Mouse (Mus musculus): ENCODE results near the gene Pxn.
A peak's percentile ranks its signal among the peaks of the same experiment; 100 is the strongest.

GRCm38 (mm10) chr5:115506454-115507201, at the start of gene Pxn:
- peak; percentile 96 for TF ChIP-seq POLR2A (IDR thresholded peaks at IDR 0.05; ENCODE audit: borderline replicate concordance, extremely low read depth, insufficient read depth, insufficient read length, poor library complexity, severe bottlenecking)
- peak; percentile 94 for TF ChIP-seq CTCF (IDR thresholded peaks at IDR 0.05; ENCODE audit: borderline replicate concordance, extremely low read depth, insufficient read depth, insufficient read length)
